Mouse (Mus musculus) cortical plate, adult 2 months (tissue): ENCODE results near the gene Mat1a. TPM values are rescaled to one million over a fixed set of nuclear protein-coding genes. Genes with fewer than 3 reads are reported as not detected.

Experiments
- H3K27ac ChIP-seq: fragments of 200-500 bp; 2 replicates; pipeline ENCODE4 v1.5.1; 2012; ENCODE audit warnings: low read length, control low read depth, inconsistent platforms; ENCODE audit not compliant: insufficient read depth
- H3K4me1 ChIP-seq: fragments of 200-500 bp; 2 replicates; pipeline ENCODE4 v1.6.1; 2011; ENCODE audit warnings: low read length; ENCODE audit not compliant: control insufficient read depth, insufficient read depth
- H3K4me3 ChIP-seq: fragments of 200-500 bp; 2 replicates; pipeline ENCODE4 v1.5.1; 2011; ENCODE audit warnings: mild to moderate bottlenecking, low read length, control low read depth; ENCODE audit not compliant: insufficient read depth
- CTCF ChIP-seq: fragments of 200-500 bp; IDR thresholded peaks from 2 replicates; pipeline ENCODE4 v1.5.1; 2011; ENCODE audit warnings: mild to moderate bottlenecking, control low read depth, low read length; ENCODE audit not compliant: insufficient read depth; ENCODE audit errors: extremely low read depth
- POLR2A ChIP-seq: fragments of 200-500 bp; IDR thresholded peaks from 2 replicates; pipeline ENCODE4 v1.6.1; 2011; ENCODE audit warnings: mild to moderate bottlenecking, low read length, control low read depth; ENCODE audit not compliant: insufficient read depth; ENCODE audit errors: extremely low read depth
- polyA plus RNA-seq: library from polyadenylated mRNA; depleted of rRNA; stranded (reverse); fragments of >200 nt; gene quantifications from 2 replicates; pipeline ENCODE4 v1.2.3, GENCODE M21; 2012; rRNA removed

Mat1a gene
- polyA plus RNA-seq: 0.02 and 0.06 TPM in 2 replicates

DNA sequence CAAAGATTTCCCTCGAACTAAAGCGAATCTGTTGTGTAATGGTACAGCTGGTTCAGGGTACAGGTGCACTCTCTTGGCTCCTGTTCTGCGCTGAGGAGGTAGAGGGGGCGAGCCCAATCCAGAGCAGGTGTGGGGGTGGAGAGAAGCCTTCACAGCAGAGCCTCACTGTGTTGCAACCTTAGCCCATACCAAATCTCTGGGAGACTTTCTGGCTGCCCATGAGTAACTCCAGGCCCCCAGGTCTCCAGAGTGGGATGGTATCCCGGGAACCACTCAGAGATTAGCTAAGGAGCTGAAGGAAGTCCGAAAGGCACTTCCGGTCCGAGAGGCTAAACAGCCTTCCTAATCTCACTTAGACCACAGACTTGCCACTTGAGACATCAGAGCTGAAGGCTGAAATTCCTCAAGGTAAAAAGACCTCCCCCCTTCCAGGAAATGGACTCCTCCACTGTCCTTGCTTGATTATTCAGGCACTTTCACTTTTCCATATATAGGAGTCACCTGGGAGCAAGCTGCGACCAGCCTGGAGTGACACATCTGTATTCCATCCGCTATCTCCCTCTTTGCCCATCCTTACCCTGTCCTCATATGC is at the start of gene Mat1a:
Mat1a (plus strand) TSS at position 183 of the 592 bp plus-strand sequence.
- H3K27ac ChIP-seq: no peak within 1 kb of the TSS
- H3K4me3 ChIP-seq: no peak within 1 kb of the TSS
- H3K4me1 ChIP-seq: no peaks in the 10 kb centered on the region
- TF ChIP-seq CTCF (no peak), POLR2A (no peak)

DNA sequence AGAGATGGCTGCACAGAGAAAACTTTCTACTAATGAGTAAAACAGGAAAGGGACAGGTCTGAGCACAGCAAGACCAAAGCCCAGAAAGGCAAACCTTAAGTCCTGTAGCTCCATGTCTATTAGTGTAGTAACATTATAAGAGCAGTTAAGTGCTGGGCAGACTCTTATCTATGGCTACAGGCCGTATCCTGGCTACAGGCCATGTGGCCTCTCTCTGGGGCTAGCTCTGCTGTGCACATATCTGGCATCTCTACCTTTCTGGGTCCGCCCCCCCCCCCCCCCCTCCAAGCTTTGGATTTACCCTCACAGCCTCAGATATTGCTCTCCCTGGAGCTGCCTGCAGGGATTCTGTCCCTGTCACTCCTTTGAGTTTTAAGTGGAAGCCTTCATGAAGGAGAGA is 39.7 kb upstream of the Mat1a start:
- TF ChIP-seq CTCF (no peak), POLR2A (no peak)
- Histone ChIP-seq H3K4me3 (no peak overlapping the region), H3K4me1 (no peaks in the 10 kb centered on the region), H3K27ac (no peak overlapping the region)

DNA sequence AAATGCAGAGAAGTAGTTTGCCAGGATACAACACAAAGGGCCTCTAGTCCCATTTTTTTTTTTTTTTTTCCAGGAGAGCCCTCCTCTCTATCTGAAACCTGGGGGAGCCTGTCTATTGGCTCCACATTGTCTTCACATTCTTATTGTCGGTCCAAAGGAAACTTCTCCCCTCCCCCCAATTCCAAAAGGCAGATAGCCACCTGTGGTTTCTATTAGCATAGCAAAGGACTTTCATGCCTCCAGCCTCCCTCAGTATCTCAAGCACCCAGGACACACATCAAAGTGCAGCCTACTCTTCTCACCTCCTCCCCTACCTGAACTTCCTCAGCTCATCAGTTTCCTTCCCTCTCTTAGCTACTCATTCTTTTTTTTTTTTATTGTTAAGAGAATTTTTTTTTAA is 38.4 kb upstream of the Mat1a start:
- Histone ChIP-seq H3K27ac (no peak overlapping the region), H3K4me1 (no peaks in the 10 kb centered on the region), H3K4me3 (no peak overlapping the region)
- TF ChIP-seq CTCF (no peak), POLR2A (no peak)

DNA sequence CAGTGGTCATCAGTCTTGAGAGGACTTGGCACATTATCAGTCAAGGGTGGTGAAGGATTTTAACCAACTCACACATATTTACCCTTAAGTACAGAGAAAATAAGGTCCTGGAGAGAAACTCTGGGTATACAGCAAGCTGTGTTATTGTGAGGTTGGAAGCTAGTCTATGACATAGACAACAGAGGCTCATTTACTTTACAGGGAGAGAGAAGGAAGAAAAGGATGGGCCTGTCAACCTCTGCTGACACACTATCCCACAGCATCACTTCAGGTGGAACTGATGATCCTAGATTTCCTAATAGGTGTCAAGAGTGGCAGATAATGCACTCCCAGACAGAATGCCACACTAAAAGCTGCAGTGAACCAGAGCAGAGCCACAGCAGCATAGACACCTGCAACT is 35.7 kb upstream of the Mat1a start, which contains the start of gene Dydc2:
Dydc2 (minus strand) TSS at position 101 of the 400 bp plus-strand sequence.
- TF ChIP-seq POLR2A: no peak
- no peak for TF ChIP-seq CTCF
- H3K27ac ChIP-seq: no peak within 1 kb of the TSS
- H3K4me3 ChIP-seq: no peak within 1 kb of the TSS
- no peaks in the 10 kb centered on the region for H3K4me1 ChIP-seq

DNA sequence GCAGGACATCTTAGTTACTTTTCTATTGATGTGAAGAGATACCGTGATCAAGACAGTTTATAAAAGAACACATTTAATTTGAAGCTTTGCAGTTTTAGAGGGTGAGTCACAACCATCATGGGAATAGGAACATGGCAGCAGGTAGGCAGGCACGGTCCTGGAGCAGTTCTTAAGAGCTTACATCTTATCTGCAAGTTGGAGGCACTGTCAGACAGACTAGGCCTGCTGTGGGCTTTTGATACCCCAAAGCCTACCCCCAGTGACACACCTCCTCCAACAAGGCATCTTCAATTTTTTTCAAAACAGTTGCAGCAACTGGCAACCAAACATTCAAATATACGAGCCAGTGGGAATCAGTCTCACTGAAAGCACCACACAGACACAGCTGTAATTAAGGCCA is 34.5 kb upstream of the Mat1a start:
- TF ChIP-seq POLR2A (no peak), CTCF (no peak)
- no peak overlapping the region for H3K4me3 ChIP-seq
- no peaks in the 10 kb centered on the region for H3K4me1 ChIP-seq
- H3K27ac ChIP-seq: no peak overlapping the region

DNA sequence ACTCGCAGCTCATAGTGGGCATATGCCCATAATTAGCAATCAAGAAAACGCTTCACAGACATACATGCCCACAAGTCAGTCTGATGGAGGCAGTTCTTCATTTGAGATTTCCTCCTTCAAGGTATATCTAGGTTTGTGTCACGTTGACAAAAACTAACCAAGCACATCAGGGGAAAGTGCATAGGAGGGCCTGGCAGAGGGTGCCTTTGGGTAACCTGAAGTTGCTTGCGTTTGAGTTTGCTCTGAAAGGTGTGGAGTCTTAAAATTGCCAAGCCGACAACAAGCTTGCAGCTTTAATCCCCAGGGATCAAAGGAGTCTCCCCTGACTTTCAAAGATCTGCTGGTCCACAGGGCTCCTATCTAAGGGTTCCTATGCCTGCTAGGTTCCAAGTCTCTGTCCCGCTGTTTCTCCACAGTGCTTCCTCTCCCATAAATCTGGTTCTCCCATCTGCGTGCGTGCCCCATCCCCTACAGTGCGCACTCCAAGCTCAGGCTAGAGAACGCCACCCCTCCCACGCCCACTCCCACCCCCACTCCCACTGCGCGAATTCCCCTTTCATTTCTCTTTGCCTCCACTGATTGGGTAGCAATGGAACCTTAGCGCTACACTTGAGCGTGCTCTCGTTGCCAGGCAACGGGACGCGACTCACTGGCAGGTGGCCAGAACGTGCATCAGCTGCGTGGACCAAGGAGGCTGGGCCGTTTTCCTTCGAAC is 32.4 kb upstream of the Mat1a start, which contains the start of gene Dydc1:
Dydc1 (plus strand) TSS at position 683 of the 715 bp plus-strand sequence.
- Histone ChIP-seq H3K4me3 (peak within 1 kb of the TSS; percentile 37), H3K4me1 (no peaks in the 10 kb centered on the region), H3K27ac (no peak within 1 kb of the TSS)
- no peak for TF ChIP-seq CTCF
- no peak for TF ChIP-seq POLR2A

DNA sequence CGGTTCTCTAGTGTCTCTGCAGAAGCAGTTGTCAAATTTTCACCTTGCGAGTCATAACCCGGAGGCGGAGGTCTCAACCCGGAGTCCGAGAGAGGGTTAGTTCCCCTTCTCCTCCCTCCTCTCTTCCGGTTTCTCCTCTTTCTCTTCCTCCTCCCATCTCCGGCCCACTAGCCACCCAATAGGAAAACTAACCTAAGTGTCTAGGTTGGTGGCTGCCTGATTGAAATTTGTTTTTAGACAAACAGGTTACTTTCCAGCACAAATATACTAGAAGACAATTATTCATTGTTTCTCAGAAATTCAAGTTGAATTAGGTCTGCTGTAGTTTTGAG is 31.9 kb upstream of the Mat1a start:
- TF ChIP-seq CTCF: no peak
- TF ChIP-seq POLR2A: no peak
- no peak overlapping the region for H3K27ac ChIP-seq

DNA sequence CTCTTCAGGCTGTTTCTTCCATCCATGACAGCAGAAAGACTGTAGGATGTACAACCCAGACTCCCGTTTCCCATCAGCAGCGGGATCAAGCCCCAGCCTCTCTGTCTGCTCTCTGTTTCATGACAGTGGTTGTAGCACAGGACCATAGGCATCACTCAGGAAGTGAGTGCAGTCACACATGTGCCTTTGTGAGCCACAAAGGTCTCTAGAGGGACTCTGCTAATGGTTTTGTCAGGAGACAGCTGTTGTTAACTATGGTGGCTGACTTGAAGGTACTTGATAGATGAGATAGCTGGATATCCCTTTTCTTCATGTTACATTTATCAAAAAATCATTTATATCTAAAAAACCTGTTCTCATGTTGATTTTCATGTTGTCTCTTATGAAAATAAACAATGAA is 22.4 kb upstream of the Mat1a start:
- H3K27ac ChIP-seq: no peak overlapping the region
- H3K4me1 ChIP-seq: no peaks in the 10 kb centered on the region
- TF ChIP-seq POLR2A (no peak), CTCF (no peak)
- no peak overlapping the region for H3K4me3 ChIP-seq

More for the DNA sequence above, 31.9 kb upstream of the Mat1a start:
- Histone ChIP-seq H3K4me1 (no peaks in the 10 kb centered on the region), H3K4me3 (peak overlapping the region; percentile 37)

DNA sequence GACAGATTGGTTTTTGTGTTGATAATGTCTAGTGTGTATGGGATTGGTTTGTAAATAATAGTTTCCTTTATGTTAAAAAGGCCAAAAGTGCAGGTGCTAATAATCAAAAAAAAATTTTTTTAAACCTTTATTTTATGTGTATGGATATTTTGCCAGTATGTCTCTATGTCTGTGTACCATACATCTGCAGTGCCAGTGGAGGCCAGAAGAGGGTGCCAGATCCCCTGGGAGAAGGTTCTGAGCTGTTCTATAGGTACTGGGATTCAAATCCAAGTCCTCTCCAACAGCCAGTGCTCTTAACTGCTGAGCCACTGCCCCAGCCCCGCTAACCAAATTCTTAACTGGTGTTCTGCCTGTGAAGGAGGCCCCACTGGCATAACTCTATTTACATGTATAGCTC is 17.3 kb upstream of the Mat1a start:
- Histone ChIP-seq H3K27ac (no peak overlapping the region), H3K4me1 (no peaks in the 10 kb centered on the region), H3K4me3 (no peak overlapping the region)
- 0 out of 2 replicates have a peak, but pooled peaks have one; percentile 7 for TF ChIP-seq CTCF
- TF ChIP-seq POLR2A: no peak

DNA sequence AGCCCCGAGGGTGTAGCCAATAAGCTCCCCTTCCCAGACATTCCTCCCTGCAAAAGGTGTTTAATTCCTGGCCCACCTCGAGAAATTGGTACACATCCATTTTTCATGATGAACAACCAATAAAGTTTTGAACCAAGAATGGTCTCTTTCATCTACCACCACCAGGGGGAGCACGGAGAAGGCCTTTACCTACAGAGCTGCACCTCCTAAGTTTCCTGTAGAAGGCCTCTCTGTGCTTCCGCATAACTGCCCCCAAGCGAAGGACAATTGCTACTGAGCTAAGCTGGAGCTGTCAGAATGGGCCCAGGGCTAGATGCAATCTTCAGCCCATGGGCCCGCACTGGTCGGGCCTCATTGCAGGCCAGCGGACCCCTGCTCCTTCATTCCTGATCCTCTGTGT is 14.1 kb upstream of the Mat1a start:
- TF ChIP-seq CTCF (peak; percentile 34), POLR2A (no peak)
- no peak overlapping the region for H3K4me3 ChIP-seq

More for the DNA sequence above, 14.1 kb upstream of the Mat1a start:
- Histone ChIP-seq H3K27ac (no peak overlapping the region), H3K4me1 (no peaks in the 10 kb centered on the region)
